Mouse (Mus musculus): ENCODE results near the gene 1700024B05Rik. TPM values are rescaled to one million over a fixed set of nuclear protein-coding genes. Genes with fewer than 3 reads are reported as not detected.
"Not testable (repeated sequence)": the region's sequence is repeated elsewhere in the genome, so short reads cannot be mapped to it uniquely, and the experiment has no call there.

The 1700024B05Rik gene
- total RNA-seq (2015; ENCODE audit: low replicate concordance): not detected in 2 replicates
- not detected in 2 replicates for total RNA-seq (2017; ENCODE audit: low replicate concordance)

DNA sequence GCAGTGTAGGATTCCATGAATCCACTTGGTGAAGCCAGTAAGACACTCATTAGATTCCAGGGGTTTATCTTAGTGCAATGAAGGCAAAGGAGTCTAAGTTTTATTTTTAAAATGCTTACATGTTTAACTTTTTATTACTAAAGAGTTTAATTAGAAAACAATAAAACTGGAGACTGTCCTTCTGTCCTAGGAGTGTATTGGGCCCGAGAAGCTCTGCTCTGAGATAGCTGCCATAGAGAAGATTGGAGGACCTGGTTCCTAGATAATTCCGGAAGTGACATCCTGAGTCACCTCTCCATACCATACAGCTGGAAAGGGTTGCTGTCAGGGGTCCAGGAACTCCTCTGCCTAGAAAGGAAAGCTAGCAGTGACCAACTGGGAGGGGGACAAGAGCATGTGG lies at the start of gene 1700024B05Rik:
TSS of gene 1700024B05Rik (plus strand) at position 301 of the 400 bp plus-strand sequence.
- not testable (repeated sequence) for ATAC-seq (replicated peaks; ENCODE audit: low FRiP score, poor library complexity, severe bottlenecking)

DNA sequence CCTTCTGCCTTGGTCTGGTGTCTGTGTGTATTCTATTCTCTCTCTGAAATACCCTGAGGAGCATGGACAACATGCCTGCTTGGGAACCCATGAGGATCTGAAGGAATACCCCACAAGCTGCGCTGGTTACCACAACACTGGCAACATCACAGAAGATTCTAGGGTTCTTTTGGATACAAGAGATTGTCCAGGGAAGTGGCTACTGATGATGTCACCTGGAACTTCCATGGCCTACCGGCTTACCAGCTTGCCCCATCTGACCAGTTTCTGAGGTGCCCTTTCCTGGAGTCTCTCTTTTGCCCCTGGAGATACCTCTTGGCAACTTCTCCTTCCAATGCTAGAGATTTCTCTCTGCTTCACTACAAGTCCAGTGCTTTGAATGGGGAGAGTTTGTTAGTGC lies 36.6 kb upstream of the 1700024B05Rik start, which contains the start of gene Gm7980:
TSS of gene Gm7980 (minus strand) at position 101 of the 400 bp plus-strand sequence.
- not testable (repeated sequence) for ATAC-seq (replicated peaks; ENCODE audit: low FRiP score, poor library complexity, severe bottlenecking)

DNA sequence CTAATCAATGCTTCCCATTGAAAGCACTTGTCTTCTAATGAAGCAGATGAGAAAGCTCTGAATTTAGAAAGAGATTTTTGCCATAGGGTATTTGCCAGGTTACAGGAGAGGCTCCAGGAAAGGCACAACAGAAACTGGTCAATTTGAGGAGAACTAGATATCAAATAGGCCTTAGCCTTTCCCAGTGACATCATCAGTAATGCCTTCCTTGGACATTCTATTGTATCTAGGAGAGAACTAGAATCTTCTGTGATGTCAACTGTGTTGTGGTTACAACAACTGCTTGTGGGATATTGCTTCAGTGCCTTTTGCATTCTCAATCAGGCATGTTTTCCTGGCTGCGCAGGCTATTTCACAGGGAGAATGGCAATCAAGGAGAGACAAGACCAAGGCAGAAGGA lies 19.1 kb upstream of the 1700024B05Rik start, which contains the start of gene 1700049E17Rik1:
TSS of gene 1700049E17Rik1 (plus strand) at position 301 of the 400 bp plus-strand sequence.
- not testable (repeated sequence) for ATAC-seq (replicated peaks; ENCODE audit: low FRiP score, poor library complexity, severe bottlenecking)

- not testable (repeated sequence) for ATAC-seq (replicated peaks; ENCODE audit: low FRiP score, poor library complexity, severe bottlenecking)
Measured at GRCm38 (mm10) chr14:41964095-41964494, 20.3 kb downstream of the 1700024B05Rik start.

DNA sequence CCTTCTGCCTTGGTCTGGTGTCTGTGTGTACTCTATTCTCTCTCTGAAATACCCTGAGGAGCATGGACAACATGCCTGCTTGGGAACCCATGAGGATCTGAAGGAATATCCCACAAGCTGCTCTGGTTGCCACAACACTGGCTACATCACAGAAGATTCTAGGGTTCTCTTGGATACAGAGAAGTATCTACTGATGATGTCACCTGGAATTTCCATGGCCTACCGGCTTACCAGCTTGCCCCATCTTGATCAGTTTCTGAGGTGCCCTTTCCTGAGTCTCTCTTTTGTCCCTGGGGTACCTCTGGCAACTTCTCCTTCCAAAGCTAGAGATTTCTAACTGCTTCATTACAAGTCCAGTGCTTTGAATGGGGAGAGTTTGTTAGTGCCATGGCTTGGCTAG lies 24.0 kb downstream of the 1700024B05Rik start, which contains the start of gene Gm6401:
TSS of gene Gm6401 (minus strand) at position 101 of the 400 bp plus-strand sequence.
- not testable (repeated sequence) for ATAC-seq (replicated peaks; ENCODE audit: low FRiP score, poor library complexity, severe bottlenecking)

GRCm38 (mm10) chr14:41968596-41968995 lies 24.8 kb downstream of the 1700024B05Rik start:
- not testable (repeated sequence) for ATAC-seq (replicated peaks; ENCODE audit: low FRiP score, poor library complexity, severe bottlenecking)

DNA sequence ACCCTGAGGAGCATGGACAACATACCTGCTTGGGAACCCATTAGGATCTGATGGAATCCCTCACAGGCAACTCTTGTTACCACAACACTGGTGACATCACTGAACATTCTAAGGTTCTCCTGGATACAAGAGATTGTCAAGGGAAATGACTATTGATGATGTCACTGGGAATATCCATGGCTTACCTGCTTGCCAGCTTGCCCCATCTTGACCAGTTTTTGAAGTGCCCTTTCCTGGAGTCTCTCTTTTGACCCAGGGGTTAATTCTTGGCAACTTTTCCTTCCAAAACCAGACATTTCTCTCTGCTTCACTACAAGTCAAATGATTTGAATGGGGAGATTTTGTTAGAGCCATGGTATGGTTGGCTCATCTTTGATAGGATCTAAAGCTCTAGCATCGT lies 39.4 kb downstream of the 1700024B05Rik start, which contains the start of gene Gm3543:
TSS of gene Gm3543 (minus strand) at position 101 of the 400 bp plus-strand sequence.
- ATAC-seq (replicated peaks; ENCODE audit: low FRiP score, poor library complexity, severe bottlenecking): not testable (repeated sequence)

Other genes starting within 250 kb of the 1700024B05Rik start
- not detected in 2 replicates for gene Gm8068, start 242.1 kb upstream of the 1700024B05Rik start, total RNA-seq (2015; ENCODE audit: low replicate concordance)
- gene Gm8068, start 242.1 kb upstream of the 1700024B05Rik start, total RNA-seq (2017; ENCODE audit: low replicate concordance): not detected in 2 replicates
- gene Gm7929, start 193.4 kb upstream of the 1700024B05Rik start, total RNA-seq (2015; ENCODE audit: low replicate concordance): not detected in 2 replicates
- not detected in 2 replicates for gene Gm7929, start 193.4 kb upstream of the 1700024B05Rik start, total RNA-seq (2017; ENCODE audit: low replicate concordance)
- gene Gm47189, start 171.6 kb upstream of the 1700024B05Rik start, total RNA-seq (2015; ENCODE audit: low replicate concordance): not detected in 2 replicates
- not detected in 2 replicates for gene Gm47189, start 171.6 kb upstream of the 1700024B05Rik start, total RNA-seq (2017; ENCODE audit: low replicate concordance)
- not detected in 2 replicates for gene Gm7980, start 36.7 kb upstream of the 1700024B05Rik start, total RNA-seq (2015; ENCODE audit: low replicate concordance)
- not detected in 2 replicates for gene Gm7980, start 36.7 kb upstream of the 1700024B05Rik start, total RNA-seq (2017; ENCODE audit: low replicate concordance)
- gene 1700049E17Rik1, start 19.0 kb upstream of the 1700024B05Rik start, total RNA-seq (2015; ENCODE audit: low replicate concordance): not detected in 2 replicates
- not detected in 2 replicates for gene 1700049E17Rik1, start 19.0 kb upstream of the 1700024B05Rik start, total RNA-seq (2017; ENCODE audit: low replicate concordance)
- not detected in 2 replicates for gene Gm6401, start 23.9 kb downstream of the 1700024B05Rik start, total RNA-seq (2015; ENCODE audit: low replicate concordance)
- gene Gm6401, start 23.9 kb downstream of the 1700024B05Rik start, total RNA-seq (2017; ENCODE audit: low replicate concordance): not detected in 2 replicates
- gene Gm3543, start 39.3 kb downstream of the 1700024B05Rik start, total RNA-seq (2015; ENCODE audit: low replicate concordance): not detected in 2 replicates
- not detected in 2 replicates for gene Gm3543, start 39.3 kb downstream of the 1700024B05Rik start, total RNA-seq (2017; ENCODE audit: low replicate concordance)
- not detected in 2 replicates for gene Gm7951, start 173.4 kb downstream of the 1700024B05Rik start, total RNA-seq (2015; ENCODE audit: low replicate concordance)
- gene Gm7951, start 173.4 kb downstream of the 1700024B05Rik start, total RNA-seq (2017; ENCODE audit: low replicate concordance): not detected in 2 replicates
- not detected in 2 replicates for gene Gm17027, start 218.6 kb downstream of the 1700024B05Rik start, total RNA-seq (2015; ENCODE audit: low replicate concordance)
- not detected in 2 replicates for gene Gm17027, start 218.6 kb downstream of the 1700024B05Rik start, total RNA-seq (2017; ENCODE audit: low replicate concordance)
- not detected in 2 replicates for gene Gm3573, start 246.8 kb downstream of the 1700024B05Rik start, total RNA-seq (2015; ENCODE audit: low replicate concordance)
- gene Gm3573, start 246.8 kb downstream of the 1700024B05Rik start, total RNA-seq (2017; ENCODE audit: low replicate concordance): not detected in 2 replicates

Measured in erythroid progenitor cell, adult 5-6 weeks (primary cell).